Mouse (Mus musculus) olfactory bulb, adult 2 months (tissue): Measurements from ENCODE around the gene Tmem161b. TPM values are rescaled to one million over a fixed set of nuclear protein-coding genes. Genes with fewer than 3 reads are reported as not detected.
"Not testable (repeated sequence)": the region's sequence is repeated elsewhere in the genome, so short reads cannot be mapped to it uniquely, and the experiment has no call there.

Experiments
- H3K27ac ChIP-seq: fragments of 200-500 bp; 2 replicates; pipeline ENCODE4 v1.5.1; 2012; ENCODE audit warnings: low read depth, low read length; ENCODE audit not compliant: insufficient read depth
- H3K4me1 ChIP-seq: fragments of 200-500 bp; 2 replicates; pipeline ENCODE4 v1.6.1; 2012; ENCODE audit warnings: low read length; ENCODE audit not compliant: control insufficient read depth, insufficient read depth
- H3K4me3 ChIP-seq: fragments of 200-500 bp; 2 replicates; pipeline ENCODE4 v1.5.1; 2012; ENCODE audit warnings: mild to moderate bottlenecking, low read depth, low read length, moderate library complexity; ENCODE audit not compliant: insufficient read depth
- CTCF ChIP-seq: fragments of 200-500 bp; IDR thresholded peaks from 2 replicates; pipeline ENCODE4 v1.5.1; 2012; ENCODE audit warnings: low read depth, mild to moderate bottlenecking, low read length, moderate library complexity; ENCODE audit not compliant: insufficient read depth
- POLR2A ChIP-seq: fragments of 200-500 bp; IDR thresholded peaks from 2 replicates; pipeline ENCODE4 v1.6.1; 2012; ENCODE audit warnings: mild to moderate bottlenecking, low read depth, low read length, moderate library complexity; ENCODE audit not compliant: insufficient read depth
- WGBS: fragments of 180-500 bp; shearing (Covaris S2); methylation state at CpG from one replicate; pipeline ENCODE4 v1.1.7; 2018; 5-methylcytosine and 5-hydroxymethylcytosine counted together
- polyA plus RNA-seq: library from polyadenylated mRNA; stranded (reverse); fragments of >200 nt; gene quantifications from 2 replicates; pipeline ENCODE4 v1.2.4, GENCODE M21; 2012; ENCODE audit warnings: low replicate concordance; ENCODE audit not compliant: missing spikeins, insufficient read depth, insufficient read length

Gene Tmem161b
- polyA plus RNA-seq: not detected in 2 replicates

DNA sequence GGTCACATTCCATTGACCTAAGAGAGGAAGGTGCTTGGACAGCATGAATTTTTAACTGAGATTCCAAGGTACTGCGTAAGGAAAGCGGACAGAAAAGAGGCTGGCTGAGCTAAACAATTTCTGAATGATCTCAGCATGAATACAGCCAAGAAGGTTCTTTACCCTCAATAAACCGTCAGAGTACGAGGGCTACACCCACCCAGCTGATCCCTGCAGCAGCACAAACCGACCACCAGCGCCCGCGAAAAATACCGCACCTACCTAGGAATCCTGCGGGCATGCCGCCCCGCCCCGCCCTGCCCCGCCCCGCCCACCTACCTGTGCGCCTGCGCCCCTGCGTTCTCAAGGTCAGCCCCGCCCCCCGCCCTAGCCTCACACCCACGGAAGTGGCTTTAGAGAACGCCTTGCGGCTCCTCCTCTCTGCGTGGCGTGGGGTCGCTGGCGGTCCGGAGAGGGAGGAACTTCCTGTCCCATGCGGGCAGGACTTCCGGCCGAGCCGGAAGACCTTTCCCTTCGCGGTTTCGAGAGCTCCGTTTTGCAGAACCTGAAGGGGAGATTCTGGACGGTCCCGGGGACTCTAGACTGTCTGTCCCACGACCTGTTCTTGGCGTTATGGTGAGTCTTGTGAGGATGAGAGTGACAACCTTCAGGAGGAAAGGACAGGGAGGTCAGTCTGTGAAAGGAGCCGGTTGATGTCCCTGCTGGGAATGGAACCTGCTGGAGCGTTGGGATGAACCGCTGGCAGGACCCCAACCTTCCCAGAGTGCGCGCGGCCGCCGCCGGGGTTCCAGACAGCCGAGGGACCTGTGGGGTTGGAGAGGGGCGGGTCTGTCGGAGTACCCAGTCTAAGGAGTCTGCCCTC lies at the start of gene Tmem161b:
Tmem161b (plus strand) TSS at position 477 of the 862 bp plus-strand sequence.
- Histone ChIP-seq H3K27ac (peak within 1 kb of the TSS; percentile 90), H3K4me3 (peak within 1 kb of the TSS; percentile 70), H3K4me1 (no peaks in the 10 kb centered on the region)
- TF ChIP-seq CTCF: no peak
- peak; percentile 25; the same call in 1 of the 2 replicates for TF ChIP-seq POLR2A
- under 1% methylated on average over 52 of the region's 52 CpGs for WGBS

DNA sequence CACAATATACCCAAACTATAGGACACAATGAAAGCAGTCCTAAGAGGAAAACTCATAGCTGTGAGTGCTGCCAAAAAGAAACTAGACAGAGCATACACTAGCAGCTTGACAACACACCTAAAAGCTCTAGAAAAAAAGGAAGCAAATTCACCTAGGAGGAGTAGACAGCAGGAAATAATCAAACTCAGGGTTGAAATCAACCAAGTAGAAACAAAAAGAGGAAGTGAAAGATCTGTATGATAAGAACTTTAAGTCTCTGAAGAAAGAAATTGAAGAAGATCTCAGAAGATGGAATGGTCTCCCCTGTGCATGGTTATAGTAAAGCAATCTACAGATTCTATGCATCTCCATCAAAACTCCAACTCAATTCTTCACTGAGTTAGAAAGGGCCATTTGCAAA lies 36.3 kb upstream of the Tmem161b start:
- not testable (repeated sequence) for H3K4me1 ChIP-seq, H3K27ac ChIP-seq, H3K4me3 ChIP-seq

DNA sequence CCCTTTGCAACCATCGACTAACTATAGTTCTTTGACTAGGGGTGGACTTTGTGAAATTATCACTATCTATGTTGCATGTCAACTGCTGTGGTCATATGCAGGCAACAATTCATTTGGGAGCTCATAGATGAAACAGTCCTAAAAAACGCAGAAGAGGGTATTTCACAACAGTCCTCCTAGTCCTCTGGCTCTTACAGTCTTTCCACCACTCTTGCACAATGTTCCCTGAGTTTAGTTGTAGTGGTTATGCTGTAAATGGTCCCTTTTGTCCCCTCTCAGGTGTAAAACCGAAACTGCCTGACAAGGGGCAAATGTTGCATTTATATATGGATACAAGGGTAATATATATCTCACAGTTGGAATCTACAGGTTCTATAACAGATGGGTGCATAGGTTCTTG lies 29.4 kb upstream of the Tmem161b start:
- TF ChIP-seq POLR2A (no peak), CTCF (no peak)
- 88% methylated on average over 3 of the region's 3 CpGs for WGBS
- Histone ChIP-seq H3K27ac (no peak overlapping the region), H3K4me1 (no peaks in the 10 kb centered on the region), H3K4me3 (no peak overlapping the region)

DNA sequence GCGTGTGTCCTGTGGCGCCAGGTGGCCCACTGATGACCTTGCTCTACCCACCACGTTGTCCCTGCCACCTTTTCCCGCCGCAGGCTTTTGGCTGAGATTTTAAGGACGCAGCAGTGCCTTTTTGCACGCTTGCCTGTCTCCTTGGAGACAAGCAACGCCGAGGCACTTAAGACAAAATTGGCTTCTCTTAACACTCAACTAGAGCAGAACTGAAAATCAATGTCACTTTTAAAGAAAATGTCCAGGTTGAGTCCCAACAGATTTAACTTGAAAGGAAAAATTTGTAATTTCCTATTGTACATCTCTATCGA lies 541 bp downstream of the Tmem161b start:
- WGBS: under 1% methylated on average over 10 of the region's 10 CpGs
- H3K4me1 ChIP-seq: no peaks in the 10 kb centered on the region
- H3K27ac ChIP-seq: no peak overlapping the region
- peak overlapping the region; percentile 70 for H3K4me3 ChIP-seq
- TF ChIP-seq CTCF (no peak), POLR2A (no peak)

DNA sequence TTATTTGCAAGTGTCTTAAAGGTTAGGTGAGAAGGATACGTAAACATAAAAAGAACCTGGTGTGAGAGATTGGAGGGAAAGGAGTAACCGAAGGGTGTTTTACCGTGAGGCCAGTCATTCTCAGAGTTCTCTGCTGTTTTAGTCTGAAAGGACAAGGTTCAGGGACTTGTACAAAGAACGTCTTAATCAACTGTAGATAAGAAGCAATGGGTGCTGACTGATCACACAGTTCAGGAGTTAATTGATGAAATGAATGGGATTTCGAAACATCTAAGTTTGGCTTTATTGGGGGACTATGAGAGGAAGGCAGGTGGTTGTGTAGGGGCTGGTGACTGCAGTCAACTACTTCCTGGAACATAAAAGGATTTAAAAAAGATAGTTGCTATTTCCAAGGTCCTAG lies 922 bp downstream of the Tmem161b start:
- TF ChIP-seq CTCF (no peak), POLR2A (no peak)
- H3K4me3 ChIP-seq: no peak overlapping the region
- 29% methylated on average over 5 of the region's 5 CpGs for WGBS
- no peak overlapping the region for H3K27ac ChIP-seq
- no peaks in the 10 kb centered on the region for H3K4me1 ChIP-seq

DNA sequence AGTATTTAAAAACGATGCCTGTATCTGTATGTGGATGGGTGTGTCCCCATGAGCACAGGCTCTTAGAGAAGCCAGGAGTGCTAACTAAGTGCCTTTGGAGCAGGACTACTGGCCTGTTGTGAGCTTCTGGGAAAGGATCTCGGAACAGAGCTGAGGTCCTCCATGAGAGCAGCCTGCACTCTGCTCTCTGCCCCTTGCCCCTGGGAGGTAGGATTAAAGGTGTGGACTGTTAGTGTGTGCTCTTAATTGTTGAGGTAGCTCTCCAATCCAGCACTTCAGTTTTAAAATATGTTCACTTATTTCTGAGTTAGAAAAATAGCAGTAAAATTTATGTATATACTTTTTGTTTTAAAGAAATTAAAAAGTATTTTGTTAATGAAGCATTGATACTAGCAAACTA lies 11.9 kb downstream of the Tmem161b start:
- 66% methylated on average over 2 of the region's 2 CpGs for WGBS
- 0 out of 2 replicates have a peak, but pooled peaks cover 3% of the 10 kb centered on the region for H3K4me1 ChIP-seq
- TF ChIP-seq POLR2A (no peak), CTCF (no peak)
- H3K27ac ChIP-seq: no peak overlapping the region
- no peak overlapping the region for H3K4me3 ChIP-seq

DNA sequence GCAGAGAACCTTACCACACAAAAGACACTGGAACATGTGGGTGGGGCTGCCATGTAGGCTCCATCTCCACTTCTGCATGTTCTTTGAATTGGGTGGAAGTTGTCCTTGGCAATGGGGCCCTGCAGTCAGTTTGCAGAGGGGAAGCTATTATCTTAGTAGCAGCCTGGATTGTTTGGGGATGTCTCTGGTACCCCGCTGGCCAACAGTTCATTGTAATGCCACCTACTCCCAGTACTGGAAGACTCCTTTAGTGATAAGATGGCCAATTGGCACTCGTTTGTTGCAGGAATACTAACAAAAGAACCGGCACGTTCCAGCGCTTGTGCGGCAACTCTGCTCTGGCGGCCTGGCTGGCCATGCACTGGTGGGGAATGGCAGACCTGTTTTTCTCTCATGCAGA lies 14.7 kb downstream of the Tmem161b start:
- Histone ChIP-seq H3K4me1 (0 out of 2 replicates have a peak, but pooled peaks cover 3% of the 10 kb centered on the region), H3K4me3 (no peak overlapping the region), H3K27ac (no peak overlapping the region)
- TF ChIP-seq CTCF: no peak
- TF ChIP-seq POLR2A: no peak
- WGBS: 96% methylated on average over 7 of the region's 7 CpGs

DNA sequence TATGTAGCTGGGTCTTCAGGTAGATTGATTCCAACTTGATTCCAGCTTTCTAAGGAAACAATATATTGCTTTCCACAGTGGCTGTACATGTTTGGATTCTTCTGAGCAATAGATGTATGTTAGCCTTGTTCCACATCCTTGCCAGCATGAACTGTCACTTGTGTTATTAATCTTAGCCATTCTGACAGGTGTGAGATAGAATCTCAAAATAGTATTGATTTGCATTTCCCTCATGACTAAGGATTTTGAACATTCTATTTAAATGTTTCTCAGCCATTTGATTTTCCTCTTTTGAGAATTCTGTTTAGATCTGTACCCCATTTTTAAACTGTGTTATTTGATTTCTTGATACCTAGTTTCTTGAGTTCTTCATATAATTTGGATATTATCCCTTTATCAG lies 16.1 kb downstream of the Tmem161b start:
- H3K4me3 ChIP-seq: no peak overlapping the region
- peaks cover 6% of the 10 kb centered on the region for H3K4me1 ChIP-seq
- TF ChIP-seq POLR2A (no peak), CTCF (no peak)
- no peak overlapping the region for H3K27ac ChIP-seq

DNA sequence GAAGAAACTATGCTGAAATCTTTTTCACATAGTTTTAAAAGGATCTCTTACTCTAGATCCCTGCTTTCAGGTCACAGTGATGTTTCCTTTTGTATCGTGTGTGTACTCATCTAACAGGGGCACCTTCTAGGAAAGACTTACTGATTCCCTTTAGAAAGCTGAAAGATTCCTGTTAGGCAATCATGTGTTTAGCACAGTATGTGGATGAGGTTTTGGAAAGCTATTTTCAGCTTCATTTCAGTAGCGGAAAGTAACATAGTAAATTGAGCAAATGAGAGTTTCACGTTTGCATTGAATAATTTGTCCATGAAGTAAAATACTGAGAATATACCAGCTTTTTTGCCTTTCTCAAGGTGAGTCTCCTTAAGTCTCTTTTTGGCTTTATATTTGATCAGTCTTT lies 26.0 kb downstream of the Tmem161b start:
- 49% methylated on average over 3 of the region's 3 CpGs for WGBS
- Histone ChIP-seq H3K27ac (no peak overlapping the region), H3K4me3 (no peak overlapping the region), H3K4me1 (no peaks in the 10 kb centered on the region)
- TF ChIP-seq POLR2A (no peak), CTCF (no peak)

DNA sequence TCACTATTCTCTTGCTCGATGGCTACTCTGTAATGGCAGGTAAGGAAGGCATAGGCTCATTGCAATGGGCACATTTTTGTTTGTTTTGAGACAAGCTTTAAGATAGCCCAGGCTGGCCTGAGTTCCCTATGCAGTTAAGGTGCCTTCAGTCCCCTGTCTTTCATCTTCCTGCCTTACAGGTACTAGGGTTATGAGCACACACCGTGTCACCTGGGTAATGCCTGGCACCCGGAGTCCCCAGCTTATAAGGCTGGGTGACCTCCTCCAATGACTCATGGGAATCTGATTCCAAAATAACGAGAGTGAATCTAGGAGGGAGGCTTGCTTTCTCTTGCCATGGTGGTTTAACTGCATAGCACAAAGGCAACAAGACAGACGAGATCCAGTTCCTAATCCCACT lies 29.2 kb downstream of the Tmem161b start:
- Histone ChIP-seq H3K27ac (no peak overlapping the region), H3K4me1 (no peaks in the 10 kb centered on the region), H3K4me3 (no peak overlapping the region)
- TF ChIP-seq CTCF: no peak
- TF ChIP-seq POLR2A: no peak
- 62% methylated on average over 5 of the region's 5 CpGs for WGBS
